Mouse (Mus musculus): ENCODE results near the gene Kif27. TPM values are rescaled to one million over a fixed set of nuclear protein-coding genes. Genes with fewer than 3 reads are reported as not detected.

Kif27 gene
- polyA plus RNA-seq, 1 experiment from 2014 or later, result 0.37 TPM

GRCm38 (mm10) chr13:58359304-58359653 lies 357 bp upstream of the Kif27 start:
- H3K4me1 ChIP-seq (replicated peaks), result peaks cover 8% of the 10 kb centered on the region
- 6% methylated on average over 7 of the region's 7 CpGs for WGBS
- no peaks in the 10 kb centered on the region for H3K9me3 ChIP-seq (replicated peaks)
- peak overlapping the region; percentile 78 for H3K4me3 ChIP-seq
- no peaks in the 10 kb centered on the region; the same call in 1 of the 2 replicates for H3K27me3 ChIP-seq
- H3K9ac ChIP-seq, result peak overlapping the region; percentile 36; the same call in 1 of the 2 replicates
- 0 out of 2 replicates have a peak overlapping the region, but pooled peaks have one; percentile 13 for H3K27ac ChIP-seq
- H3K36me3 ChIP-seq, result no peaks in the 10 kb centered on the region
- H3K4me2 ChIP-seq, result peak overlapping the region; percentile 99
- ATAC-seq (replicated peaks; ENCODE audit: insufficient number of reproducible peaks, insufficient read depth, low FRiP score, low read depth), result peak; percentile 40

- Histone ChIP-seq H3K4me3 (no peak overlapping the region), H3K4me2 (no peak overlapping the region), H3K27ac (no peak overlapping the region), H3K4me1 (replicated peaks) (no peaks in the 10 kb centered on the region), H3K36me3 (no peaks in the 10 kb centered on the region), H3K9ac (no peak overlapping the region), H3K27me3 (no peaks in the 10 kb centered on the region; the same call in 1 of the 2 replicates), H3K9me3 (replicated peaks) (no peaks in the 10 kb centered on the region)
- ATAC-seq (replicated peaks; ENCODE audit: insufficient number of reproducible peaks, insufficient read depth, low FRiP score, low read depth), result no peak
Measured at GRCm38 (mm10) chr13:58352996-58353395, 5.9 kb downstream of the Kif27 start.

- Histone ChIP-seq H3K4me2 (no peak overlapping the region), H3K9me3 (replicated peaks) (no peaks in the 10 kb centered on the region), H3K4me3 (no peak overlapping the region), H3K27ac (no peak overlapping the region), H3K9ac (no peak overlapping the region), H3K27me3 (no peaks in the 10 kb centered on the region), H3K36me3 (no peaks in the 10 kb centered on the region), H3K4me1 (replicated peaks) (no peaks in the 10 kb centered on the region)
- no peak for ATAC-seq (replicated peaks; ENCODE audit: insufficient number of reproducible peaks, insufficient read depth, low FRiP score, low read depth)
- WGBS, result 42% methylated on average over 4 of the region's 4 CpGs
Measured at GRCm38 (mm10) chr13:58350606-58351005, 8.3 kb downstream of the Kif27 start.

GRCm38 (mm10) chr13:58344505-58344904 lies 14.4 kb downstream of the Kif27 start:
- Histone ChIP-seq H3K4me3 (no peak overlapping the region), H3K9ac (no peak overlapping the region), H3K36me3 (no peaks in the 10 kb centered on the region), H3K27me3 (no peaks in the 10 kb centered on the region), H3K4me2 (no peak overlapping the region), H3K4me1 (replicated peaks) (no peaks in the 10 kb centered on the region), H3K9me3 (replicated peaks) (no peaks in the 10 kb centered on the region), H3K27ac (no peak overlapping the region)
- no peak for ATAC-seq (replicated peaks; ENCODE audit: insufficient number of reproducible peaks, insufficient read depth, low FRiP score, low read depth)
- 73% methylated on average over 9 of the region's 9 CpGs for WGBS

GRCm38 (mm10) chr13:58337456-58337855 lies 21.5 kb downstream of the Kif27 start:
- 69% methylated on average over 12 of the region's 12 CpGs for WGBS
- Histone ChIP-seq H3K4me3 (no peak overlapping the region), H3K27me3 (no peaks in the 10 kb centered on the region), H3K36me3 (no peaks in the 10 kb centered on the region), H3K9me3 (replicated peaks) (no peaks in the 10 kb centered on the region), H3K4me2 (no peak overlapping the region), H3K4me1 (replicated peaks) (no peaks in the 10 kb centered on the region), H3K27ac (no peak overlapping the region), H3K9ac (no peak overlapping the region)
- no peak for ATAC-seq (replicated peaks; ENCODE audit: insufficient number of reproducible peaks, insufficient read depth, low FRiP score, low read depth)

- H3K4me2 ChIP-seq, result no peak overlapping the region
- H3K27me3 ChIP-seq, result no peaks in the 10 kb centered on the region
- no peak for ATAC-seq (replicated peaks; ENCODE audit: insufficient number of reproducible peaks, insufficient read depth, low FRiP score, low read depth)
- no peaks in the 10 kb centered on the region for H3K9me3 ChIP-seq (replicated peaks)
- no peaks in the 10 kb centered on the region for H3K36me3 ChIP-seq
- WGBS, result 93% methylated on average over 5 of the region's 5 CpGs
- H3K4me1 ChIP-seq (replicated peaks), result no peaks in the 10 kb centered on the region
- no peak overlapping the region for H3K4me3 ChIP-seq
- no peak overlapping the region for H3K9ac ChIP-seq
- H3K27ac ChIP-seq, result no peak overlapping the region
Measured at GRCm38 (mm10) chr13:58334116-58334515, 24.8 kb downstream of the Kif27 start.

GRCm38 (mm10) chr13:58317768-58318167 lies 41.2 kb downstream of the Kif27 start:
- no peaks in the 10 kb centered on the region for H3K4me1 ChIP-seq (replicated peaks)
- no peak for ATAC-seq (replicated peaks; ENCODE audit: insufficient number of reproducible peaks, insufficient read depth, low FRiP score, low read depth)
- H3K27me3 ChIP-seq, result no peaks in the 10 kb centered on the region
- H3K9me3 ChIP-seq (replicated peaks), result no peaks in the 10 kb centered on the region
- no peaks in the 10 kb centered on the region for H3K36me3 ChIP-seq
- H3K9ac ChIP-seq, result no peak overlapping the region
- no peak overlapping the region for H3K27ac ChIP-seq
- H3K4me2 ChIP-seq, result no peak overlapping the region
- H3K4me3 ChIP-seq, result no peak overlapping the region
- WGBS, result 70% methylated on average over 2 of the region's 2 CpGs

- no peak for ATAC-seq (replicated peaks; ENCODE audit: insufficient number of reproducible peaks, insufficient read depth, low FRiP score, low read depth)
- H3K9ac ChIP-seq, result no peak overlapping the region
- H3K4me3 ChIP-seq, result no peak overlapping the region
- no peaks in the 10 kb centered on the region for H3K27me3 ChIP-seq
- no peaks in the 10 kb centered on the region for H3K36me3 ChIP-seq
- WGBS, result 43% methylated on average over 6 of the region's 6 CpGs
- H3K4me2 ChIP-seq, result no peak overlapping the region
- no peaks in the 10 kb centered on the region for H3K4me1 ChIP-seq (replicated peaks)
- H3K9me3 ChIP-seq (replicated peaks), result no peaks in the 10 kb centered on the region
- no peak overlapping the region for H3K27ac ChIP-seq
Measured at GRCm38 (mm10) chr13:58314991-58315390, 43.9 kb downstream of the Kif27 start.

GRCm38 (mm10) chr13:58313758-58314157 lies 45.2 kb downstream of the Kif27 start:
- H3K4me2 ChIP-seq, result no peak overlapping the region
- no peak overlapping the region for H3K9ac ChIP-seq
- no peaks in the 10 kb centered on the region for H3K4me1 ChIP-seq (replicated peaks)
- no peaks in the 10 kb centered on the region for H3K9me3 ChIP-seq (replicated peaks)
- no peaks in the 10 kb centered on the region for H3K36me3 ChIP-seq
- 72% methylated on average over 3 of the region's 3 CpGs for WGBS
- H3K4me3 ChIP-seq, result no peak overlapping the region
- no peak overlapping the region for H3K27ac ChIP-seq
- ATAC-seq (replicated peaks; ENCODE audit: insufficient number of reproducible peaks, insufficient read depth, low FRiP score, low read depth), result no peak
- no peaks in the 10 kb centered on the region for H3K27me3 ChIP-seq

GRCm38 (mm10) chr13:58311351-58311750 lies 47.6 kb downstream of the Kif27 start:
- no peaks in the 10 kb centered on the region for H3K27me3 ChIP-seq
- no peak overlapping the region for H3K4me2 ChIP-seq
- no peaks in the 10 kb centered on the region for H3K4me1 ChIP-seq (replicated peaks)
- 52% methylated on average over 3 of the region's 3 CpGs for WGBS
- no peak overlapping the region for H3K9ac ChIP-seq
- no peaks in the 10 kb centered on the region for H3K9me3 ChIP-seq (replicated peaks)
- H3K36me3 ChIP-seq, result no peaks in the 10 kb centered on the region
- H3K4me3 ChIP-seq, result no peak overlapping the region
- no peak for ATAC-seq (replicated peaks; ENCODE audit: insufficient number of reproducible peaks, insufficient read depth, low FRiP score, low read depth)
- H3K27ac ChIP-seq, result no peak overlapping the region

GRCm38 (mm10) chr13:58309499-58309898 lies 49.4 kb downstream of the Kif27 start:
- Histone ChIP-seq H3K36me3 (no peaks in the 10 kb centered on the region), H3K27me3 (no peaks in the 10 kb centered on the region), H3K4me2 (no peak overlapping the region), H3K9ac (no peak overlapping the region), H3K9me3 (replicated peaks) (no peaks in the 10 kb centered on the region), H3K4me3 (no peak overlapping the region), H3K27ac (no peak overlapping the region), H3K4me1 (replicated peaks) (no peaks in the 10 kb centered on the region)
- WGBS, result 56% methylated on average over 8 of the region's 8 CpGs
- no peak for ATAC-seq (replicated peaks; ENCODE audit: insufficient number of reproducible peaks, insufficient read depth, low FRiP score, low read depth)

GRCm38 (mm10) chr13:58307453-58307852 lies 51.5 kb downstream of the Kif27 start:
- H3K9ac ChIP-seq, result no peak overlapping the region
- no peaks in the 10 kb centered on the region for H3K36me3 ChIP-seq
- no peak overlapping the region for H3K4me3 ChIP-seq
- no peaks in the 10 kb centered on the region for H3K4me1 ChIP-seq (replicated peaks)
- H3K4me2 ChIP-seq, result no peak overlapping the region
- no peaks in the 10 kb centered on the region for H3K27me3 ChIP-seq
- WGBS, result 85% methylated on average over 5 of the region's 5 CpGs
- ATAC-seq (replicated peaks; ENCODE audit: insufficient number of reproducible peaks, insufficient read depth, low FRiP score, low read depth), result no peak
- no peak overlapping the region for H3K27ac ChIP-seq
- no peaks in the 10 kb centered on the region for H3K9me3 ChIP-seq (replicated peaks)

Data from heart, embryonic 15.5 days (tissue).